Mouse (Mus musculus) naive thymus-derived CD4-positive, alpha-beta T cell, adult 2 months (primary cell): Measurements from ENCODE around the gene Stpg2.
"Not testable (repeated sequence)": the region's sequence is repeated elsewhere in the genome, so short reads cannot be mapped to it uniquely, and the experiment has no call there.

ENCODE experiments used
- DNase-seq: peaks from one replicate; pipeline ENCODE4 v3.0.0-alpha.2; 2011; ENCODE audit warnings: low read depth

Gene Stpg2

DNA sequence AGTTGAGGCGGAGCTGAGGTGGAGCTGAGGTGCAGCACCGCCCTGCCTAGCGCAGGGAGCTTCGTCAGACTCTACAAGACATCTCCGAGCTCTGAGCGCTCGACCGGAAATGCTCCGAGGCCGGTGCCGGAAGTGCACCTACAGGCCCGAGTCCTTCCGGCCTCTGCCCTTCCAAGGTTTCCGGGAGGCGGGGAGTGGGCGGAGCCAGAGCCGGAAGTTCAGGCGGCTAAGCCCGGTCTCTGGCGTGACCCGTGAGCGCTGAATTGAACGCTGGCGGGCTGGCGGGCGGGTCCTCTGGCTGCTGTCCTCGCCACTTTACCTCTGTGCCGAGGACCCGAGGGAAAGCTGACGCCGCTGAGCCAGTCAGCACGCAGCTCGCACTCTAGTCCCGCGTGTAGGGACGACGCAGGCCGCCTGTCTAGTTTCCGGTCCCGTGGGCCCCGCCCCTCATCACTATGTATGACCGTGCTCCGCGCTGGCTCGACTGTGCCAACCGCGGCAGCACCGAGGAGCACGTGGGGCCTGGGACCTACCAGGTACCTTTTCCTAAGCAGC, at the start of gene Stpg2:
Stpg2 (plus strand) TSS at position 251 of the 555 bp plus-strand sequence.
- DNase-seq: peak; percentile 97

DNA sequence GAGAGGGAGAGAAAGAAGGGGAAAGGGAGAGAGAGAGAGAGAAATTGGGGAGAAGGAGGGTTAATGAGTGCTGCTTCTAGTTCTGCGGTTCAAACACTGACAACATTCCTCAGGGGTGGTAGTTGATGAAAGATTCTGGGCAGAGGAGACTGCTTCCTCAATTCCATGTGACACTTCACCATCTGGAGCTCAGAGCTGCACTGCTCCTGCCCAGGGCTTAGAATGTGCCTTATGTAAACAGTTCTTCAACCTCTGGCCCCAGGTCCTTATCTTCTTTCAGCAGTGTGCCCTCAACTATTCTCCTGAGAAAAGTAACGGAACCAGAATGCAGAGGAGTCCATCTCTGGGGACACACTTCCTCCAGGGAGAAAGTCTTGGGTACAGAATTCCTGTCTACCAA, 43.3 kb upstream of the Stpg2 start:
- DNase-seq: no peak

GRCm38 (mm10) chr3:139162658-139163057, 42.8 kb upstream of the Stpg2 start:
- DNase-seq: no peak

DNA sequence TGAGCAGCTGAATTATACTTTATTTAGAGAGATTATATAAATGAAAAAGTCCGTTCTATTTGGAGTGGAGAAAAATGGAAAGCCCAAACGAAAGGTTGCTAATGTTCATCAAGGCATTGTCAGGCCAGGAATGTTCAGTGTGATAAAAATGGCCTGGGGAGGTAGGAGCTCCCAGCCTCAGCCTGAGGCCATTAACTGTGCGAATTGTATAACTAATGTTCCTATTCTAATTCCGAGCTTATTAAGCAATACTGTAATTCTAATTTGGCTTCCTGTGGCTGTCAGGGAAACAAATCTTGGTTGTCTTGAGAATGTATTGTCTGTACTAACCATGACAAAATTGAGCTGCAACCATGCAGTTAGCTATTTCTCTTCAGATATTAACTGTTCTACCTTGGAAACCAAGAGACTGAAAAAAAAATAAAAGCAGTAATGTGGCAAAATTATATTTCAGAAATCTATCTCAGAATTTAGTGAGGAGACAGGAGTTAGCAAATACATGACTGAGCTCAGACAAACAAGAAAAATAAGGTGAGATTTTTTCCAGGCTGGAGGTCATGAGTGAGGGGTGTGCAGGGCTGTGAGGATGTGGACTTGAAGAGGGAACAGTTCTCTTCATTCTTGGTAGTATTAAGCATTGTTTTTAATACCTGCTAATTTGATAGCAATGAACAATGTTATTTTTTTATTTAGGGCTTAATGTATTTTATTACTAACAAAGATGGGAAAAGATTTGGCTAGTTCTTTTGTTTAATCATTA, 36.8 kb upstream of the Stpg2 start:
- no peak for DNase-seq

DNA sequence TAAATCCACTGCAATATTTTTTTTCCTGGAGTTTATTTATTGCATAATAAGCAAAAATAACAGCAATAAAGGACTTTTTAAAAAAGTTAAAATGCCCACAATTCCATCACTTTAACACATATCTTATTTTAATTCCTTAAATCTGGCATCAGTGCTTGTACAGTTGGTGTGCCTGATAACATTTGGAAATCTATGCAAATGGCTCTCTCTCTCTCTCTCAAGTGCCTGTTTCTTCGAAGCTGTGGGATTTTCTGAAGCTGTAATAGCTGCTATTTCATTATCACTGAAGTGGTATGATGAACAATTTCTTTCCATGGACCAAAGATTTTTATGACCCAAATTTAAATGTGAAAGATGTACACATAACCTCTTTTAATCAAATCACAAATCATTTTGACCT, 35.8 kb upstream of the Stpg2 start:
- DNase-seq: no peak

DNA sequence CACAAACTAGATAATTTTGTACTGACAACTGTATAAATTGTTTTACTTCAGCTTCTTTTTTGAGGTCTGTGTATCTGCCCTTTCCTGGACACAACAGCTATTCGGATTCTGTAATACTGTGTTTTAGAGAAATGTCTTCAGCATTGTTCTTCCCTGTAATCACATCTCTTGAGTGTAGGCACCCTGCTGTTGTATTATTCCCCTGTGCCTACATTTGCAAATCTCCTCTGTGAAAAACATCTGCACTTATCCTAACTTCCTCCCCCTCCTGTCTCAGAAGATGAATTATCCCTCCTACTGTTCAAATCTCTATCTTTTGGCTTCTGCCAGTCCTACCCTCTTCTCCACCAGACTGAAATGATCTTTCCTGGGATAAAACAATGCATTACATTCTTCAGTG, 28.6 kb upstream of the Stpg2 start:
- no peak for DNase-seq

GRCm38 (mm10) chr3:139191541-139191940, 14.0 kb upstream of the Stpg2 start:
- DNase-seq: no peak

GRCm38 (mm10) chr3:139193917-139194316, 11.6 kb upstream of the Stpg2 start:
- DNase-seq: no peak

GRCm38 (mm10) chr3:139198412-139198811, 7.1 kb upstream of the Stpg2 start:
- no peak for DNase-seq

DNA sequence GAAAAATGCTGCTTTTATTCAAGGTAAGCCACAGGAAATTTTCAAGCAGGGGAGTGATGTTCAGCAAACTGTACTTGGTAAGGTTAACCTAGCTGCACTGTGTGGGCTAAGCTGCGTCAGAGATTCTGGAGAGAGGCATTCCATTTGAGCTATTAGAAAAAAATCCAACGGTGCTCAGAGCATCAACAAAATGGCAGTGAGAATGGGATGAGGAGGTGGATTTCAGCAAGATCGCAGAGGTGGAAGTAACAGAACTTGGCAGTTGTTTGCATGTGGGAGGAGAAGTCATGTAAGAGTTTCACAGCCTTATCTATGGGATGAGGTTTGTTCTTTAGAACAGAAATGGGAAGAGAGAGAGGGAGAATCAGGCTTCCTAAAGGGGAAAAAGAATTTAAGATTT, 5.2 kb upstream of the Stpg2 start:
- DNase-seq: no peak

GRCm38 (mm10) chr3:139216945-139217344, 11.5 kb downstream of the Stpg2 start:
- DNase-seq: no peak

- no peak for DNase-seq
Measured at GRCm38 (mm10) chr3:139225123-139225522, 19.6 kb downstream of the Stpg2 start.

GRCm38 (mm10) chr3:139226811-139227210, 21.3 kb downstream of the Stpg2 start:
- DNase-seq: no peak

DNA sequence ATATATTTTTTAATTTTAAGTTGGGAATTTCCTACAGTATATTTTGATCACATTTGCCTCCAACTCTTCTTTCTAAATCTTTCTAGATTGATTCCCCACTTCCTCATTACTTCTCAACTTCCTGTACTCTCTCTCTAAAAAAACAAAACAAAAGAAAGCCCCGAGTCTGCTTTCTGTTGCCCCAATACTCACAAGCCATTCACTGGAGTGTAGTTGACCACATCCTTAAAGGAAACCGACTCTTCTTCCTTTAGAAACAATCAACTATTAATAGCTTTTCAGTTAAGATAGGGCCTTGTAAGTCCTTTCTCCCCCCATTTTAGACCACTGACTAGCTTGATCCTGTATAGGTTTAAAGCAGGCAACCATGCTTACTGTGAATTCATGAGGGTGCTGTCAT, 39.7 kb downstream of the Stpg2 start:
- DNase-seq: peak; percentile 31

DNA sequence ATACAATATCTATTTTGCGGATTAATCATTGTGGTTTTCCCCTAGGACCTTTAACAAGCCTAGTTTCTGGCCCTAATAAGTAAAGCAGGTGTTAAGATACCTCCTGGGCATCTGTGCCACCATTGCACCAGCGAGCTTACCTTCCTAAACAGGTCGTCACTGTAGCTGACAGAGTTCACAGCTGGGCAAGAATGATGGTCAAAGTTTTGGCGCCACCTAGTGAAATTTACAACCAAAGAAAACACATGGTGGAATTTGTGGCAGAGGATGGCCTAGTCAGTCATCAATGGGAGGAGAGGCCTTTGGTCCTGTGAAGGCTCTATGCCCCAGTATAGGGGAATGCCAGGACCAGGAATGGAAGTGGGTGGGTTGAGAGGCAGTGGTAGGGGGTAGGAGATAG, 41.0 kb downstream of the Stpg2 start:
- peak; percentile 56 for DNase-seq

DNA sequence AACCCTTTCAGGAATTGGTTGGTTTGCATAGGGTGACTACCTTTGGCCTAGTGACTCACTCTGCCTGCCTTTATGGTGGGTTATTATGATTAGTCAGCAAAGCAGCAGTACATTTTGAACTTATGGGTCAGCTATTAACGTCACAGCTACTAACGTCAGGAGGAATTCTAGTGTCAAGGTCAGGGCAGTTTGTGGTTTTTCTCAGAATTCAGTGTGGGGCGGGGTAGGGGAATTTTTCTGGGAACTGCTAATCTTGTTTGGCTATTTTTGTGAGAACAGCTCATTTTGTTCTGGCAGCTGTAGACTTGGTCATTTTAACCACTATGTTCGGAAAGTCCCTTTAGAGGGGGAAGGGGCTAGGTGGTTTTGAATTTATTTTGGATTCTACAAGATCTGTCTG, 56.9 kb downstream of the Stpg2 start:
- DNase-seq: not testable (repeated sequence)

DNA sequence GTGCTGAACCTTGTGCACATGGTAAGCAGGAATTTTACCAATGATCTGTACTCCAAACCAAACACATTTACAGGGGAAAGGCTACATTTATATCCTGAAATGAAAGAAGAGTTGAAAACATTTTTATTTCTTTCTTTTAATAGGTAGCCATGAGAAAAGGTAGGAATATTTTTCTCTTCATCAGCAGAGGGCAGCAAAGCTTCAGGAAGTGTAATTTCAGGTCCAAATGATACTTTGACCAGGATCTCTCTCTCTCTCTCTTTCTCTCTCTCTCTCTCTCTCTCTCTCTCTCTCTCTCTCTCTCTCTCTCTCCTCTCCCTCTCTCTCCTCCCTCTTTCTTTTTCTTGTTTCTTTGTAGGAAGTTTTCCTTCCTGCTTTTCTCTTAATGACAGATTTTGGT, 92.4 kb downstream of the Stpg2 start:
- DNase-seq: no peak

DNA sequence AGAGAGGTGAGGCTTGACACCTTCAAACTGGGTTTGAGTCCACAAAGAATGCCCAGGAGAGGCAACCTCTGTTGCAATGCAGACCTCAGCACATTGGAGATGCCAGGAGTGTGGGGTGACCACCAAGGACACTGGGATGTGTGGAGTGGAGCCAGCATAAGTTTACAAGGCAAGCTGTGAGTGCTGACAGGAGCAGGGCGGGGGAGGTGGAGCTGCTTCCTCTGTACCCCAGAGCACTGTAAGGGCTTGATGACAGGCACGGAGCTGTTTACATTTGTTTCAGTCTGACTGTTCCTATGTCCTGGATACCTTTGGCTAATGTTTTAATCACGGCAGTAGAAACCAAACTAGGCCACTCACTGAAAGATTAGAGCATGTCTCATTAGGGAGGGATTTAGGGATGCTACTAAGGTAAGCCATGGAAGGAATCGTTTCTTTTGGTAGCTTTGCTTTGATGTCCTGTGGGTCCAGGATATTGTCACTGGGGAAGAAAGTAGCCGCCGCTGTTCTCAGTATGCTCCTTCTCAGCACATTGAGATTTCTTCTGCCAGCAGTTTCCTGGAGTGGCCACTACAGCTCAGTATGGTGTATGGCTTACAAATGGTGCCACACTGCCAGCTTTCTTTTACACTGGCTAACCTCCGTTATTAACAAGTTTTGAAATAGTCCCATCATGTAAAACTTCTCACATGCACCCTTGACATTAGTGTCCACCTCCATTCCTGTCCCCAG, 102.8 kb downstream of the Stpg2 start:
- no peak for DNase-seq

DNA sequence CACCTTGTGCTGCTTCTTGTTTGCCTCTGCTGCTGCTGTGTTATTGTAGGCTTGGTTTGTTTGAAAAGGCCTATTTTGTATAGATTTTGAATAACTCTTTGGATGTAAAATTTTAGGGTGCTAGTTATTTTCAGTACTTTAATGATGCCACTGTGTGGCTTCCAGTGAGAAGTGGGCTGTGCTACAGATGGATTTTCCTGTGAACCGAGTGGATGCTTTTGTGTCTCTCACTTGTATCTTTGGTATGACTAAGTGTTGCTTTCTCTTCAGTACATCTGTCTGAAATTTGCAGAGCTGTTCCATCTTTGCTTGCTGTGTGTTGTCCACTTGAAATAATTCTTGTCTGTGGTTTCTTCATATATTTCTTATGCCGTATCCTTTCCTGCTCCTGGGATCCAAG, 106.2 kb downstream of the Stpg2 start:
- DNase-seq: no peak

DNA sequence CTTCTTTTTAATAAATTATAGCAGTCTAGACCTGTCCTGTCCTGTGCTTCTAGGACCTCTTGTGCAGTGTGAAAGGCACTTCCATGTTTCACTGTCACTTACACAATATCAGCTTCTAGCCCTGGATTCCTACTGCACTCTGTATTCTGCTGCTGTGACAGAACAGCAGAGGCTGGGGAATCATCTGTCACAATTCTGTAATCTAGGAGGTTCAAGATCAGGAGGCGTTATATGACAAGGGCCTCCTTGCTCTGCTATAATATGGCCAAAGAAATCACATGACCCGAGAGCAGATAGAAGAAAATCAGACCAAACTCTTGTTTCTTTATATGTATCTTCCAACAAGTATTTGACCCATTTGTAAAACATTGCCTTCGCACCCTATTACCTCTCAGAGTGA, 175.0 kb downstream of the Stpg2 start:
- no peak for DNase-seq

- DNase-seq: no peak
Measured at GRCm38 (mm10) chr3:139397077-139397865, 191.8 kb downstream of the Stpg2 start.

- no peak for DNase-seq
Measured at GRCm38 (mm10) chr3:139404673-139405072, 199.2 kb downstream of the Stpg2 start.

DNA sequence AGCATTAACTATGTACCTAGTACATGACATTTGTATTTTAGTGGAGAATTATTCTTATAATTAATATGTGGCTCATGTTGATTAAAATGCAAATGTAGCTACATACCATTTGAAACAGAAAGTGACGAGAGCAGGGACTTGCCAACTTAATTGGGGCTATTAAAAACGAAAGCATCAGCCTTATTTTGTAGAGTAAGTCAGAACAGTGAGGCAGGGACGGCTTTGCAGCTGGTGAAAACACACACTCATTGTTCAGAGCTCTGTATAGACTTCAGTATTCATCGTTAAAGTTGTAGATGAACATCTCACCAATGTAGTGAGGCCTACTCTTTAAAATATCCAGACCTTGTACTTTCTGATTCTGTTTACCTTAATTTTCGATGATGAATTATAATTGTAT, 213.6 kb downstream of the Stpg2 start:
- no peak for DNase-seq
